Mouse (Mus musculus) lung, postnatal 0 days (tissue): ENCODE data around the gene Gm12695. TPM values are rescaled to one million over a fixed set of nuclear protein-coding genes. Genes with fewer than 3 reads are reported as not detected.
A peak's percentile ranks its signal among the peaks of the same experiment; 100 is the strongest.

Experiments used
- ATAC-seq: fragments of 200-750 bp; cut with Nextera tagmentation; 2 replicates; pipeline ENCODE4 v1.8.0; 2017; ENCODE audit warnings: moderate library complexity
- DNase-seq: peaks from one replicate; pipeline ENCODE4 v3.0.0-alpha.2; 2016; ENCODE audit warnings: low spot score
- H3K27ac ChIP-seq: fragments of 300-500 bp; sonication (generic); 2 replicates; pipeline ENCODE4 v1.5.1; 2014; ENCODE audit warnings: antibody characterized with exemption, mild to moderate bottlenecking, low read length, mixed read lengths
- H3K27me3 ChIP-seq: fragments of 300-500 bp; sonication (generic); replicated peaks from 2 replicates; pipeline ENCODE4 v1.6.1; 2014; ENCODE audit warnings: low read length, mixed read lengths; ENCODE audit not compliant: insufficient read depth
- H3K36me3 ChIP-seq: fragments of 300-500 bp; sonication (generic); 2 replicates; pipeline ENCODE4 v1.6.1; 2014; ENCODE audit warnings: low read length, mixed read lengths; ENCODE audit not compliant: insufficient read depth
- H3K4me1 ChIP-seq: fragments of 300-500 bp; sonication (generic); 2 replicates; pipeline ENCODE4 v1.6.1; 2014; ENCODE audit warnings: antibody characterized with exemption, low read depth, low read length, mixed read lengths; ENCODE audit not compliant: insufficient read depth
- H3K4me2 ChIP-seq: fragments of 300-500 bp; sonication (generic); replicated peaks from 2 replicates; pipeline ENCODE4 v1.6.1; 2014; ENCODE audit warnings: low read depth, mild to moderate bottlenecking, low read length, moderate library complexity, mixed read lengths
- H3K4me3 ChIP-seq: fragments of 300-500 bp; sonication (generic); 2 replicates; pipeline ENCODE4 v1.5.1; 2014; ENCODE audit warnings: low read depth, low read length
- H3K9ac ChIP-seq: fragments of 300-500 bp; sonication (generic); replicated peaks from 2 replicates; pipeline ENCODE4 v1.6.1; 2014; ENCODE audit warnings: low read depth, mild to moderate bottlenecking
- H3K9me3 ChIP-seq: fragments of 300-500 bp; sonication (generic); 2 replicates; pipeline ENCODE4 v1.6.1; 2016; ENCODE audit warnings: low read length, mixed read lengths
- CTCF ChIP-seq: IDR thresholded peaks from 2 replicates; pipeline ENCODE4 v1.5.1; 2016; ENCODE audit warnings: antibody characterized with exemption, mild to moderate bottlenecking
- EP300 ChIP-seq: IDR thresholded peaks from 2 replicates; pipeline ENCODE4 v1.6.1; 2016; ENCODE audit warnings: antibody characterized with exemption, mild to moderate bottlenecking, control low read depth
- WGBS: fragments of 180-500 bp; shearing (Covaris S2); extraction: QIAGEN DNeasy Blood & Tissue Kit; methylation state at CpG from one replicate; pipeline ENCODE4 v1.1.7; 2014; 5-methylcytosine and 5-hydroxymethylcytosine counted together
- polyA plus RNA-seq: library from polyadenylated mRNA; unstranded; fragments of >200 nt; fragmentation: Nextera tagmentation; extraction: Ambion mirVana; gene quantifications from 2 replicates; pipeline ENCODE4 v1.2.1, GENCODE M21; 2015

The Gm12695 gene
- polyA plus RNA-seq, 1 experiment from 2014 or later: 1.5 TPM

DNA sequence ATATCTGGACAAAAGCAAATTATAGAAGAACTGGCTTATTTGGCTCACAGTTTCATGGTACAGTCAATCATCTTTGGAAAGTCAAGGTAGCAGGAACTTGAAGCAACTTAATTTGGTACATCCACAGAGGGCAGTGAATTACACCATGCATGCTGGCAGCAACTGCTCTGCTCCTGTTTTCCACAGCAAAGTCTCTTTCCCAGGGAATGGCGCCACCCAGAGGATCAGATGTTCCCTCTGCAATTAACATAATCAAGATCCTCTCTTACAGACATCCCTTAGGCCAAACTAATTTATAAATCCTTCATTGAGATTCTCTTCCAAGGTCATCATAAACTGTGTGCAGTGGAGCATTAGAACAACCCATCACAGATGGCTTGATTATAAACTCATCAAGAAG is 104.8 kb downstream of the Gm12695 start:
- H3K4me1 ChIP-seq: no peaks in the 10 kb centered on the region
- DNase-seq (peak; percentile 22), ATAC-seq (no peak)
- H3K36me3 ChIP-seq: no peaks in the 10 kb centered on the region
- 30% methylated on average over 1 of the region's 1 CpGs for WGBS
- no peaks in the 10 kb centered on the region for H3K27me3 ChIP-seq
- H3K9ac ChIP-seq: no peak overlapping the region
- TF ChIP-seq EP300 (no peak), CTCF (peak; percentile 54)
- H3K9me3 ChIP-seq: no peaks in the 10 kb centered on the region
- H3K27ac ChIP-seq: no peak overlapping the region
- H3K4me3 ChIP-seq: no peak overlapping the region
- no peak overlapping the region for H3K4me2 ChIP-seq

Other genes with a start within 250 kb of the Gm12695 start
- gene Cyp2j6, start 231.5 kb downstream of the Gm12695 start, polyA plus RNA-seq: 8.7 and 9.1 TPM in 2 replicates
- gene Cyp2j9, start 193.6 kb downstream of the Gm12695 start, polyA plus RNA-seq: 5.7 and 6.6 TPM in 2 replicates
- not detected in 2 replicates for gene Cyp2j5, start 121.0 kb downstream of the Gm12695 start, polyA plus RNA-seq